Mouse (Mus musculus): Measurements from ENCODE around the gene Btn2a2. TPM values are rescaled to one million over a fixed set of nuclear protein-coding genes. Genes with fewer than 3 reads are reported as not detected.
A peak's percentile ranks its signal among the peaks of the same experiment; 100 is the strongest.

Gene Btn2a2
- total RNA-seq, 2 experiments from 2014 or later: not detected

DNA sequence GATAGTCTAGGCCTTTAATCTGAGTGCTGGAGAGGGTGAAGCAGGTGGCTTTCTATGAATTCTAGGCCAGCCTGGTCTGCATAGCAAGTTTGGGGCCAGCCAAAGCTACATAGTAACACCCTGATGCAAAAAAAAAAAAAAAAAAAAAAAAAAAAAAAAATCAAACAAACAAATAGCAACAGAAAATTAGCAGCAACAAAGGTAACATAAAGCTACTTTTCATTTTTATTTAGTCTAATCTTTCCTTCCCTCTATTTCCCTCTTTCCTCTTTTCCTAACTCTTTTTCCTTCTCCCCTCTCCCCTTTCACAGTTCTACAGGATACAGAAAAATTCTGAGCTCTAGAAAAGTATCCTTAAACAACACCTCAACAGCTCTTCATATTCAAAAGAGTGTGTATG lies 26.0 kb downstream of the Btn2a2 start:
- intact Hi-C loops (cut with DNase I; ENCODE audit: low total_unique reads): no loop called here
- no peak for DNase-seq

DNA sequence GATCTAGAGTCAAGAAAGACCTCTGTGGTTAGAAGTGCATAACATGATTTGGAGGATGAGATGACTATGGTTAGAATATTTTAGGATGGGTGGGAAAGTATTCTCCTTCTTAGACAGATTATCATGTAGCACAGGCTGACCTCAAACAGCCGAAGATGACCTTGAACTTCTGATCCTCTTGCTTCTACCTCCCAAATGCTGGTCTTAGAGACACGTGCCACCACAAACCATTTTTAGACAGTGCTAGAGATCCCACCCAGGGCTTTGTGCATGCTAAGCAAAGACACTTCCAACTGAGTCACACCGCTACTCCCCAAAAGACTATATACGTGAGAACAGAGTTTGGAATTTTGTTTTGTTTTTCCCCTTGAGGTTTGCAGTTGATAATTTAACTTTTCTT lies 26.6 kb downstream of the Btn2a2 start:
- no peak for DNase-seq
- intact Hi-C loops (cut with DNase I; ENCODE audit: low total_unique reads): no loop called here

DNA sequence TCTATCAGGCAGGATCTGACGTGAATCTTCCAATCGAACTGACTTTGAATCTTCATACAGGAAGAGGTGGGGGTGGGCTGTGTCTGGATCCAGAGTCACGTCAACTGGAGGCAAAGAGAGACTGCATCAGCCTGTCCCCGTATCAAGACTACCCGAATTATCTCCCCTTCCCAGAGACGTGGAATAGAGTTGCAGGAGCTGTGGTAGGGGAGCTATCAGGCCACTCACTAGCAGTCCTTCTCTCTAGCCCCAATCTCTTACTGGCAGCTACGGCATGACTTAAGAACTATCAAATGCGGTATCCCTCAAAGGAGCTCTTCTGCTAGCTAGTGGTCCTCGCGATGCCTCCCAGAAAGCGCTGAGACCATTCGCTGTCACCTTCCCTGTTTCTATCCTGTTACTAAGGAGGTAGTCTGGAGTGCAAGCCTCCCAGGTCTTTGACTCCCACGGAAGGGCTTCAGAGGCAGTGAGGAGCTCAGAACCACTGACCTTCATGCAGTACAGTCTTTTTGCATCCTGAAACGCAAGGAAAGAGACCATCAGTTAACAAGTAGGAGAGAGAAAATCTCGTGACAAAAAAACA lies 29.3 kb downstream of the Btn2a2 start:
- no peak for DNase-seq
- intact Hi-C loops (cut with DNase I; ENCODE audit: low total_unique reads): loop anchor here (5.0 kb wide), 1 partner anchor 48 kb away; no protein-coding TSS in a partner anchor

DNA sequence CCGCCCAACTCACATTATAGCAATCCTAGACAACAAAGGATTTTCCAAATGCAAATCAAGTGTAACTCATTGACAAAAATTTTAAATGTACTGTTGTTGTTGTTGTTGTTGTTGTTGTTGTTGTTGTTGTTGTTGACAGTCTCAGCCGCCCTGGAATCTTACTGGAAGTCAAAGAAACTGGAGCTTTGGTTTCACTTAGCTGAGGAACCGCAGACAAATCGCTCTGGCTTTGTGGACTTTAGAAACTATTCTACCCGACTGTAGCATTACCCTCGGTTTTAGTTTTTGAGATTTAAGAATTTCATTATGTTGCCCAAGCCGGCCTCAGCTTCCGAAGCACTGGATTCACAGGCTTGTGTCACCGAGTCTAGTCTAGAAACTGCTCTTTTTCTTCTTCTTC lies 34.7 kb downstream of the Btn2a2 start:
- intact Hi-C loops (cut with DNase I; ENCODE audit: low total_unique reads): loop anchor here (5.0 kb wide), 1 partner anchor 63 kb away; no protein-coding TSS in a partner anchor
- DNase-seq: no peak

DNA sequence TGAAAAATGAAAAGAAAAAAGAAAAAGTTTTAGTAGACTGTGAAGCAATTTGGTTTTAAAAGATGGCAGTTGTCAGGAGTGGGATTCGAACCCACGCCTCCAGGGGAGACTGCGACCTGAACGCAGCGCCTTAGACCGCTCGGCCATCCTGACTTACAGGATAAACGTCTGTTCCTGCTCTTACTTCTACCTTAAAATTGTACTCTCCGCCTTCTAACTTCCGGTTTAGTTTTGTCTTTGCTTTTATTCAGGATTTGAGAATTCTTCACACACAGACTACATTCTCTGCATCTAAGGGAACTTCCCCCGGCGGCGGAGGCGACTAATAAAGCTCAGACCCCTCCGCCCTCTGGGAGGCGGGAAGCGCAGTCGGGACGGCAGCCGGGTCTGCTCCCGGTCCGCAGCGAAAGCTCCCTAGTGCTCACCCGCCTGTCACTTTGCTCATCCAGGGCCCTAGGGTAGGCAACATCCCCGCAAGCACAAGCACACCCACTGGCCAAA lies 35.2 kb downstream of the Btn2a2 start:
- DNase-seq: peak; percentile 70
- intact Hi-C loops (cut with DNase I; ENCODE audit: low total_unique reads): loop anchor here (5.0 kb wide), 1 partner anchor 64 kb away; no protein-coding TSS in a partner anchor

DNA sequence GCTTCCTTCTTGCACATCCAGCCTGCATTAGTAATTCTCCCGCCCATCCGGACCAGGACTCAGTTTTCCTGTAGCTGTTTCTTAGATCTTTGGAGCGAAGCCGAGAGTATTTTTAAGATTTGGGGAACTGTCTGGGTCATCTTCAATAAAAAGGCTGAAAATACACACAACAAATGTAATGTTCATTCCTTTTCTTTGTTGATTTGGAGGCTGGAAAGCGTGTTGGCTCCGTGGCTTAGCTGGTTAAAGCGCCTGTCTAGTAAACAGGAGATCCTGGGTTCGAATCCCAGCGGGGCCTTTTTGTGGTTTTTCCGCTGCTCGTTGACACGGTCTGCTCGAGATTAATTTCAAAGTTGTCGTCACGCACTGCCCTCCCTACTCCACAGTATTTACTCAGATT lies 38.3 kb downstream of the Btn2a2 start:
- DNase-seq: peak; percentile 63
- intact Hi-C loops (cut with DNase I; ENCODE audit: low total_unique reads): loop anchor here (5.0 kb wide), 1 partner anchor 67 kb away; no protein-coding TSS in a partner anchor

DNA sequence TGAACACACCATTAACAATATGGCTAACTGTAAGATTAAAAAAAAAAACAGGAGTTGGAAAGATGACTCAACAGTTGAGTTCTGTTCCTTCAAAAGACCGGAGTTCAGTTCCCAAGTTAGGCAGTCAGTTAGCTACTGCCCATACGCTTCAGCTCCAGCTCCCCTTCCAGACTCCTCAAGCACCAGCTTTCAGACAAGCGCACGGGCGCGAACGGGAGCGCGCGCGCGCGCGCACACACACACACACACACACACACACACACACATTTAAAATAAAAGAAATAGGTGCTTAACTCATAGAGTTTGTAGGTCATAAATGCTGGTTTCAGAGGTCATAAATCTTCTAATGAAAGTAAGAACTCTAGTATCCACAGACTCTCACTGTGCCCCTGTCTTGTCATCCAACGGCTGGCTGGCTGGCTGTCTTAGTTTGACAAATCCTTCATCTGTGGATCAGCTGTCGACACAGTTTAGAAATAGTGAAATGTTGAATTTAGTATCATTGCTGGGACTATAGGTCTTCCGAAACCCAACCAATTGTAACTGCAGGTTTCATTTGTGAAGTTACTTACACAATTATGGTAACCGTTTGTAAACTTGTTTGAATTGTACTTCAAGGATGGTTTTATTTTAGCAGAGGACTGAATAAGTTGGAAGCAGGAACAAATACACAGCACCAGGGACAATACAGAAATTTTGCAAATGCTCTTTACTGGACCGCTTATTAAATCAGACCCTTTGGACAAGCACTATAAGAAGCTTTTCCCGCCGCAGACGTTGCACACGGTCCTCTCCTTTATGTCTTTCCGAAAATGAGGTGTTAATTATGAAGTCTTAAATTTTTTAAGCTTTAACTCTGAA lies 39.2 kb downstream of the Btn2a2 start:
- no peak for DNase-seq

DNA sequence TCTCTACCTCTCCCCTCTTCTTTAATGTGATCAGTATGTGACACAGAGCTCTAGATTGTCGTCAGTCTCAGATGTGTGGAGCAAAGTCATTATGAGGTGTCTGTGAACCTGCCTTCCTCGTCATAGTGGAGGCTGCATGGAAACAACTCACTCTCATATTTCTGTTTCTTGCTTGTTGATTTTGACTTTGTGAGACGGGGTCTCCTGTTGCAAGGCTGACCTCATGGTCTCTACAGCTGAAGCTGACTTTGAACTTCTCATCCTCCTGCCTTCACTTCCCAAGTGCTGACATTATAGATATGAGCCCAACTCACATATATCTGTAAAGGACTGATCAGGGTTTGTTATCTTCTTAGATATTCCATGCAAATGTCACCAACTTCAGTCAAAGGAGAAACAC lies 39.9 kb downstream of the Btn2a2 start:
- no peak for DNase-seq
- intact Hi-C loops (cut with DNase I; ENCODE audit: low total_unique reads): no loop called here

More for the DNA sequence above, 39.2 kb downstream of the Btn2a2 start:
- intact Hi-C loops (cut with DNase I; ENCODE audit: low total_unique reads): loop anchor here (5.0 kb wide), 1 partner anchor 68 kb away; no protein-coding TSS in a partner anchor

DNA sequence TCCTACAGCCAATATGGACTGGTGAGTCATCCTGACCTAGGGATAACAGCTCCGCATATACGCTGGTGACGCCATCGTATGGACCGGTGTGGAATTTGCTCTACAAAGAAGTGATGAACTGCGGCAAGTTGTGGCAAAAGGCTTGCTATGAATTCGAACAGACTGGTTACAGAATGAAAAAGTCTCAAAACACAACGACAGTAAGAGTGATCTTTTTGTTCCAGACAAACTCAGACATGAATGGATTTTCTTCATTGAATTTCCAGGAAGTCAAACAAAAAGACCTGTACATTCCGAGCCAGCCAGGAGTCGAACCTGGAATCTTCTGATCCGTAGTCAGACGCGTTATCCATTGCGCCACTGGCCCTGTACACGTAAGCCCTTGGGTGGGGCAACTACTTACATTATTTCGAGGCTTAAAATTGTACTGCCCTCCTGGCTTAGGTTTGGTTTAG lies 42.1 kb downstream of the Btn2a2 start:
- DNase-seq: peak; percentile 65
- intact Hi-C loops (cut with DNase I; ENCODE audit: low total_unique reads): no loop called here

DNA sequence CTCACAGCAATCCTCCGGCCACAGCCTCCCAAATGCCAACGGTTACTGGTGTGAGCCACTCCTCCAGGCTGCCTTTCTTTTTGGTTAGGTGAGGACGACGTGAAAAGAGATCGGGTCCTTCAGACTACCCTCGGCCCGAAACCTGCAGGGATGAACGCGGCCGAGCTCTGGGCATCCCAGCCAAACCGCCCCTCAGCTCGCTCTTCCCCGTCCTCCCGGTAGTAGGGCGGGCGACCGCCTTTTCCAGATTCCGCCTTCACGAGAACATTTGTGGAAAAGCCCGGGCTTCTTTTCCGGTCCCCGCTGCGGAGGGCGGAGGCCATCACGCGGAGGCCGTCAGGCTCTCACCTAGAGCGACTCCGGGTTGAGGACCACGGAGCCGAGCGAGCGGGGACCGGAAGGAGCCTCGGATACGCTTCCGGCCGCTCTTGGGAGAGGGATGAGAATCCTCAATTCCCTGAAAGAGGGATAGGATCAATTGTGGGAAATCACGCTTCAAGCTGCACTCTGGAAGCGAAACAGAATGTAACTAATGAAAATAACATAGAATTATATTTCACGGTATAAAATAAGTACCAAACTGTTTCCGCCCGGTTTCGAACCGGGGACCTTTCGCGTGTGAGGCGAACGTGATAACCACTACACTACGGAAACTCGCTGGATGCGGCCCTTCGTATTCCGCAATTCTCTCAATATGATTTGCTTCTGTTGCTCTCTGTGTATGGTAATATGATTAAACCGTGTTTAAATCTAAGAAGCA lies 42.9 kb downstream of the Btn2a2 start:
- DNase-seq: peak; percentile 87
- intact Hi-C loops (cut with DNase I; ENCODE audit: low total_unique reads): no loop called here

DNA sequence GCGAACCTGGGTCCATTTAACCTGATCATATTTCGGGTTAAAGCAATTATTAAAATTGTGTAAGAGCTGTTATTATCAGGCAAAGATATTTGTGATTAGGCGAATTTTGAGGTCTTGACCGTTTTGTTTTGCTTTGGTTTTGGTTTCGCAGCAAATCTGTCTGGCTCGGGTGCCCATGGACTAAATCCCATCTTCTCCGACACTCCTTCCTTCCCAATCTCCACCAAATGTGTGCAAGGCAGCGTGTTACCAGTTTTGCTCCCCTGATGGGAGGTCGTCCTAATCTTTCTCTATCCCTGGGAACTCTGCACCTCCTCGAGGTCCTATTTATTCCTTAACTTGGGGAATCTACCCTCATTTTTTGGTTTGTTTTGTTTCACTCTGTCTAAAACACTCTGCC lies 43.5 kb downstream of the Btn2a2 start:
- intact Hi-C loops (cut with DNase I; ENCODE audit: low total_unique reads): no loop called here
- DNase-seq: no peak

DNA sequence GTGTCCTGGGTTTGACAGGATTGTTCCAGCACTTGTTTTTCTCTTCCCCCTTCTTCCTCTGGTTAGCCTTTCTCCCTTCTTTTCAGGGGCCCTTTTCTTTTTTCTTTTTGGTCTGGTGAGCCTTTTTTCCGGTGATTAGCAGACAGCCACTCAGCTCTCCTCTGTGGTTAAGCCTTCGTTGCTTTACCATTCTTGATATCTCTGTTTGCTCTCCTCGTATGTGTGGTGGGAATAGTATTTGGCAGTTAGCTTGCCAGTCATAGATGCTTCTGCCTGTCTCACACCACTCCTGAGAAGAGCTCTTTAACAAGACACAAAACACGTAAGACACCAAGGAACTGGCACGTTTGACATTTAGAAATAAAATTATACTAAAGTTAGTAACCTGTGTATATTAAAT lies 44.2 kb downstream of the Btn2a2 start:
- intact Hi-C loops (cut with DNase I; ENCODE audit: low total_unique reads): no loop called here
- DNase-seq: no peak

DNA sequence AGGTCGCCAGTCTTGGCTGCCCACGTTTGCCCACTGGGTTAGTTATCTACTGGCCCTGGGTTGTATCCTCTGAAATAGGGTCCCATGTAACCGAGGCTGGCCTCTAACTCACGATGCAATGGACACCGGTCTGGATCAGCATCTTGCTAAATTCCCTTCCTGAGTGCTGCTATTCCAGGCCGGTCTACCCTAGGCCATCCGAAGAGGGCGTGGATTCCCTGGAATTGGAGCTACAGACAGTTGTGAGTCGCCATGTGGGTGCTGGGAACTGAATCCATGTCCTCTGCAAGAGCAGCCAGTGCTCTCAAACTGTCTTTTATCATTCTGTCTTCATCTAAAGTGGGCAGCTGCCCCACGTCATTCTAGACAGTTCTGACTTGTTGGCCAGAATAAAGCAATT lies 48.8 kb downstream of the Btn2a2 start:
- DNase-seq: no peak
- intact Hi-C loops (cut with DNase I; ENCODE audit: low total_unique reads): loop anchor here (10.0 kb wide), 1 partner anchor 1415 kb away; no protein-coding TSS in a partner anchor

DNA sequence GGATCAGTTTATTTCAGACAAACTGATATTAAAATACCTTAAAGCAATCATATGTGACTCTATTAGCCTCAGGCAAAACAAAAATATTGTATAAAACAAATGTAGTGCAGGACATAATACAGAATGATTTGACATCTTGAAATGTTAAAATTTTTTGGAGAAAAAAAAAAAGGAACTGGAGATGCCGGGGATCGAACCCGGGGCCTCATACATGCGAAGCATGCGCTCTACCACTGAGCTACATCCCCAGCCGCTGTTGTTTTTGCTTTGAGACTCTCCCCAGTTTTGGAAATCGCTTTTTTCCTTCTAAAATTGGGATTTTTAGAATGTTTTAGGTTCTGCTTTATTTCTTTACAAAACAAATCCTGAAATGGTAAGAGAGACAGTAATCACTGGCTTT lies 50.1 kb downstream of the Btn2a2 start:
- no peak for DNase-seq
- intact Hi-C loops (cut with DNase I; ENCODE audit: low total_unique reads): loop anchor here (10.0 kb wide), 1 partner anchor 1414 kb away; no protein-coding TSS in a partner anchor

DNA sequence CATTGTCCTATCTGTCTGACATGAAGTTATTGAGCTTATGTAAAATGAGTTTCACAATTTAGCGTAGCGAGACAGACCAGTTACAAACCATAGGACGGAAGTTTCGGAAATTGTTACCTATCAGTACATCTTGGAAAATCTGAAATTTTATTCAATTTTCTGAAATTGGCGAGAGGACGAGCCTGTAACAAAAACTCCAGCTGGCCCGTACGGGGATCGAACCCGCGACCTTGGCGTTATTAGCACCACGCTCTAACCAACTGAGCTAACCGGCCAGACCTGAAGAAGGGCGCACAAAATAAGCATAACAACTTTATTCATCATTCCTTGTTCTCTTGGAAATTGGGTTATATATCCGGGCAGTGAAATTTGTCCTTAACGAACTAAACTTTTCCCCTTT lies 50.7 kb downstream of the Btn2a2 start:
- intact Hi-C loops (cut with DNase I; ENCODE audit: low total_unique reads): loop anchor here (10.0 kb wide), 1 partner anchor 1413 kb away; no protein-coding TSS in a partner anchor

DNA sequence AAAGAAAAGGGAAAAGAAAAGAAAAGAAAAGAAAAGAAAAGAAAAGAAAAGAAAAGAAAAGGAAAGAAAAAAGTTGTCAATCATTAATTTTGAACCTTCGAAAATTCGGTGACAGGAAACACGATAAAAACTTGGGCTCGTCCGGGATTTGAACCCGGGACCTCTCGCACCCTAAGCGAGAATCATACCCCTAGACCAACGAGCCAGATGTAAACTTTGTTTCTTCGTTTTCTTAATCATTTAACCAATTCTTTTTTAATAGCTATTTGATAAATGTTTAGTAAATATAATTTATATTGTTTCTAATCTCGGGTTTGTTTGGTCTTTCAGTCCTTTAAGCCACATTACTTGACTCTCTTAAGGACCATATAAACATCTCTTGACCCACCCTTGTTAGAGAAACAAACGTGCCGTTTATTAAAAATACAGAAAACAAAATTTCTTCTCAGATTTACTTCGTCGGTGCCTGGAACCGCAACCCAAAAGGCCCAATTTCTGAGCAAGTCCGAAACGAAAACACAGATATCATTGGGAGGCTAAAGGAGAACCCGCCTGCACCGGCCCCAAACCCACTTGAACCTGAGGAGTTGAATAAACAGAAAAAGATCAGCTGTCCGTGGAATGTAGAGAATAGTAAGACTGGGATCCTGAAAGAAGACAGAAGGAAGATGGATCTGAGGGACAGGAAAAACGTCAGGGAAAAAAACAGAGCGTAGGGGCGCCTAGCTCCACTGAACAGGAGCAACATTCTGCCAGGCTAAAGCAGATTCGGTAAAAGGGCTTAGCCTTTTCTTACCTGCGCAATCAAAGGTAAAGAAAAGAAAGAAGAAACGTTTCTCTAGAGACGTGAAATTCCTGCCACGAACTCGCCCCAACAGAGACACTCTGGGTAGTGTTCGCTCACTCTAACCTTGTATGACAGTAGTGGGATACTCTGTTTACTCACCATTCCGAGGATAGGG lies 51.5 kb downstream of the Btn2a2 start:
- intact Hi-C loops (cut with DNase I; ENCODE audit: low total_unique reads): loop anchor here (10.0 kb wide), 1 partner anchor 1412 kb away; no protein-coding TSS in a partner anchor
- no peak for DNase-seq

More for the DNA sequence above, 50.7 kb downstream of the Btn2a2 start:
- DNase-seq: peak; percentile 72

DNA sequence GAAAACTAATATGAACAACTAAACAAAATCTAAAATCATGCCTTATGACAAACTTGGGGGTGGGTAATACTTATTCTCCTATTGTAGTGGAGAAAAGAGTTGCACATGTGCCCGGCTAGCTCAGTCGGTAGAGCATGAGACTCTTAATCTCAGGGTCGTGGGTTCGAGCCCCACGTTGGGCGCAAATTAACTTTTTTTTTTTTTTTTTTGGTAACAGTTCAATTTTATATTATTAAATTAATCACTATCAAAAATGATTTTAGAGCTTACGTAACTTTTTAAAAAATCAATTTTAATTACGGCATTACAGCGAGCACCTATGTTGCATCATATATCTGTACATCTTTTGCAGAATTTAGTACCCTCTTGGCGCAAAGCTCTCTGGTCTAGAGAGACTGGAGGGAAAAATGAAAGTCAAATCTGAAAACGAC lies 52.4 kb downstream of the Btn2a2 start:
- DNase-seq: no peak
- intact Hi-C loops (cut with DNase I; ENCODE audit: low total_unique reads): loop anchor here (10.0 kb wide), 1 partner anchor 1411 kb away; no protein-coding TSS in a partner anchor

DNA sequence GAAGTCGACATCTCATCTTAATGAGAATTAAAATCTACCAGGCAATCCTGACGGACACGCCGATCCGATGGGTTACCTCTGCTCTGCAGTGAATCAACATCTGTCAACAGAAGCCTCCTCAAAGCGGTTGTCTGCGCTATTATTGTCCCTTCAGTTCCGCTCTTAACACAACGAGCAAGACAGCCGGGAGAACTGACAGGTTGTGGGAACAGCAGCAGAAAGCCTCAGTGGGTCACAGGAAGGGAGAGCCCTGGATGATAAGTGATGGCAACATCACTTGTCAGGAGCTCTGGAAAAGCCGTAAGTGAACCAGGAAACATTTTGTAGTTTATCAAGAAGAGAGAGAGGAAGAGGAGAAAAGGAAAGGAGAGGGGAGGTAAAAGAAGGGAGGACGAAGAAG lies 53.0 kb downstream of the Btn2a2 start:
- intact Hi-C loops (cut with DNase I; ENCODE audit: low total_unique reads): loop anchor here (10.0 kb wide), 1 partner anchor 1411 kb away; no protein-coding TSS in a partner anchor
- no peak for DNase-seq
